Mouse (Mus musculus): ENCODE measurements around the gene Tacr3. TPM values are rescaled to one million over a fixed set of nuclear protein-coding genes. Genes with fewer than 3 reads are reported as not detected.

The Tacr3 gene
- 0.18 and 0.47 TPM in 2 replicates for polyA plus RNA-seq (2015; fragmentation: Nextera tagmentation; extraction: Ambion mirVana)

GRCm38 (mm10) chr3:134828875-134829530 is at the start of gene Tacr3:
Gene Tacr3, plus strand, starts transcription at chr3:134829007.

